Mouse (Mus musculus) spleen, adult 2 months (tissue): ENCODE measurements at regions not wholly inside any gene's neighbourhood (a gene's known extent, or its start where the extent isn't known, plus 50 kb on each side); places are given as distances from the start of the nearest gene placed in this dataset.

ENCODE experiments used
- CTCF ChIP-seq: fragments of 200-500 bp; IDR thresholded peaks from 2 replicates; pipeline ENCODE4 v1.5.1; 2011; ENCODE audit warnings: mild to moderate bottlenecking, inconsistent platforms; ENCODE audit not compliant: insufficient read depth, insufficient read length, insufficient replicate concordance; ENCODE audit errors: extremely low read depth
- POLR2A ChIP-seq: fragments of 200-500 bp; IDR thresholded peaks from 2 replicates; pipeline ENCODE4 v1.6.1; 2011; ENCODE audit warnings: low read depth, low read length, inconsistent platforms

- TF ChIP-seq CTCF: no peak
- TF ChIP-seq POLR2A: no peak
Observed at GRCm38 (mm10) chr6:31107916-31108685, 149.2 kb upstream of the Klf14 start.
